Mouse (Mus musculus) heart, adult 2 months (tissue): ENCODE data around the gene Padi2.

Experiments
- CTCF ChIP-seq: fragments of 200-600 bp; IDR thresholded peaks from 2 replicates; pipeline ENCODE4 v1.8.1; 2022; ENCODE audit warnings: antibody characterized with exemption, mild to moderate bottlenecking, moderate library complexity
- EP300 ChIP-seq: fragments of 200-500 bp; IDR thresholded peaks from 2 replicates; pipeline ENCODE4 v1.6.1; 2011; ENCODE audit warnings: low read depth, low read length, control low read depth; ENCODE audit not compliant: insufficient read depth
- POLR2A ChIP-seq: fragments of 200-500 bp; IDR thresholded peaks from 2 replicates; pipeline ENCODE4 v1.6.1; 2011; ENCODE audit warnings: mild to moderate bottlenecking, low read depth, low read length, control low read depth; ENCODE audit not compliant: insufficient read depth

GRCm38 (mm10) chr4:140871851-140872685 is 34.1 kb upstream of the Padi2 start:
- TF ChIP-seq POLR2A = no peak
- TF ChIP-seq CTCF = no peak
- TF ChIP-seq EP300 = no peak
